Mouse (Mus musculus): ENCODE measurements at regions not wholly inside any gene's neighbourhood (a gene's known extent, or its start where the extent isn't known, plus 50 kb on each side); places are given as distances from the start of the nearest gene placed in this dataset.

GRCm38 (mm10) chr3:148696555-148696954 is 293.8 kb downstream of the Adgrl2 start:
- TF ChIP-seq POLR2A (IDR thresholded peaks at IDR 0.05; ENCODE audit: borderline replicate concordance, extremely low read depth, low read depth, low read length), result no peak
- no peak for TF ChIP-seq CTCF (IDR thresholded peaks at IDR 0.05; ENCODE audit: insufficient read depth, low read length)
